Mouse (Mus musculus) liver, postnatal 0 days (tissue): ENCODE results near the gene Disp1. TPM values are rescaled to one million over a fixed set of nuclear protein-coding genes. Genes with fewer than 3 reads are reported as not detected.

Source experiments
- ATAC-seq: fragments of 200-750 bp; cut with Nextera tagmentation; 2 replicates; pipeline ENCODE4 v1.8.0; 2017; ENCODE audit warnings: mild to moderate bottlenecking, moderate library complexity
- DNase-seq: peaks from one replicate; pipeline ENCODE4 v3.0.0-alpha.2; 2016
- H3K27ac ChIP-seq: fragments of 300-500 bp; sonication (generic); 2 replicates; pipeline ENCODE4 v1.5.1; 2014; ENCODE audit warnings: antibody characterized with exemption, moderate library complexity, mild to moderate bottlenecking, low read depth
- H3K27me3 ChIP-seq: fragments of 300-500 bp; sonication (generic); 2 replicates; pipeline ENCODE4 v1.6.1; 2014; ENCODE audit warnings: low read length, control low read depth, mixed read lengths; ENCODE audit not compliant: insufficient read depth
- H3K36me3 ChIP-seq: fragments of 300-500 bp; sonication (generic); replicated peaks from 2 replicates; pipeline ENCODE4 v1.6.1; 2014; ENCODE audit warnings: mild to moderate bottlenecking, control low read depth, low read length, moderate library complexity, mixed read lengths; ENCODE audit not compliant: insufficient read depth
- H3K4me1 ChIP-seq: fragments of 300-500 bp; sonication (generic); 2 replicates; pipeline ENCODE4 v1.6.1; 2014; ENCODE audit warnings: antibody characterized with exemption, mild to moderate bottlenecking, control low read depth; ENCODE audit not compliant: insufficient read depth
- H3K4me2 ChIP-seq: fragments of 300-500 bp; sonication (generic); 2 replicates; pipeline ENCODE4 v1.6.1; 2014; ENCODE audit warnings: low read depth, mild to moderate bottlenecking, low read length, moderate library complexity, mixed read lengths
- H3K4me3 ChIP-seq: fragments of 300-500 bp; sonication (generic); 2 replicates; pipeline ENCODE4 v1.5.1; 2014; ENCODE audit warnings: low read depth, low read length
- H3K9ac ChIP-seq: fragments of 300-500 bp; sonication (generic); replicated peaks from 2 replicates; pipeline ENCODE4 v1.6.1; 2014; ENCODE audit warnings: mild to moderate bottlenecking, moderate library complexity
- H3K9me3 ChIP-seq: fragments of 300-500 bp; sonication (generic); 2 replicates; pipeline ENCODE4 v1.6.1; 2016; ENCODE audit warnings: mild to moderate bottlenecking, control low read depth, low read length, mixed read lengths
- CTCF ChIP-seq: sonication (generic); IDR thresholded peaks from 2 replicates; pipeline ENCODE4 v1.5.1; 2016; ENCODE audit warnings: antibody characterized with exemption, low read depth
- EP300 ChIP-seq: IDR thresholded peaks from 2 replicates; pipeline ENCODE4 v1.6.1; 2016; ENCODE audit warnings: antibody characterized with exemption, low read depth, mild to moderate bottlenecking
- WGBS: fragments of 180-500 bp; shearing (Covaris S2); extraction: QIAGEN DNeasy Blood & Tissue Kit; methylation state at CpG from one replicate; pipeline ENCODE4 v1.1.7; 2014; ENCODE audit not compliant: insufficient replicate concordance; 5-methylcytosine and 5-hydroxymethylcytosine counted together
- polyA plus RNA-seq: library from polyadenylated mRNA; unstranded; fragments of >200 nt; fragmentation: Nextera tagmentation; extraction: Ambion mirVana; gene quantifications from 2 replicates; pipeline ENCODE4 v1.2.1, GENCODE M21; 2015

The Disp1 gene
- polyA plus RNA-seq, 1 experiment from 2014 or later = 1.9 TPM

GRCm38 (mm10) chr1:183191398-183191797, 29.9 kb downstream of the Disp1 start:
- TF ChIP-seq EP300 (no peak), CTCF (no peak)
- WGBS = 76% methylated on average over 10 of the region's 10 CpGs
- no peak for DNase-seq

DNA sequence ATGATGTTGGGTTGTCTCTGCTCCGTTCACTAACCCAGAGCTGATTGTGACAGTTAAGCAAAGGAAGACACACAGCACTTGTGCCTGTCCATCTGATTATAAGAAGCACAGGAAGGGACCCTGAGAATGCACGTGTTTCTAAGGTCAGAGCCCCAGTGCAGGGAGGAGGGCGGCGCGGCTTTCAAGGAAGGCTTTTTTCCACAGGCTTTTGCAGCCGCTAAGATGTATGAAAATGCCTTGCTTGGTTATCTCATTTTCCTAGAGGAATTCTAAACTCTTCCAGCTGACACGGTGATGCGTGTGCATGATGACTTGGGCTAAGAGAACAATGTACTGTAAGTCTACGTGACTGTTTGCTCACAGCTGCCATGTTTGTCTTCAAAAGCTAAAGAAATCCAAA, 30.9 kb downstream of the Disp1 start:
- ATAC-seq (no peak), DNase-seq (no peak)
- Histone ChIP-seq H3K36me3 (no peaks in the 10 kb centered on the region), H3K4me2 (no peak overlapping the region), H3K9me3 (no peaks in the 10 kb centered on the region), H3K27ac (no peak overlapping the region), H3K9ac (no peak overlapping the region), H3K4me1 (no peaks in the 10 kb centered on the region), H3K27me3 (no peaks in the 10 kb centered on the region), H3K4me3 (no peak overlapping the region)
- 69% methylated on average over 9 of the region's 9 CpGs for WGBS
- TF ChIP-seq CTCF (no peak), EP300 (no peak)

More at GRCm38 (mm10) chr1:183191398-183191797, 29.9 kb downstream of the Disp1 start:
- Histone ChIP-seq H3K27ac (no peak overlapping the region), H3K27me3 (no peaks in the 10 kb centered on the region), H3K36me3 (no peaks in the 10 kb centered on the region), H3K9ac (no peak overlapping the region), H3K4me2 (no peak overlapping the region), H3K4me3 (no peak overlapping the region), H3K4me1 (no peaks in the 10 kb centered on the region), H3K9me3 (no peaks in the 10 kb centered on the region)
- ATAC-seq = no peak

GRCm38 (mm10) chr1:183189014-183189662, 32.2 kb downstream of the Disp1 start:
- Histone ChIP-seq H3K36me3 (no peaks in the 10 kb centered on the region), H3K9ac (no peak overlapping the region), H3K4me3 (no peak overlapping the region), H3K27ac (no peak overlapping the region), H3K9me3 (no peaks in the 10 kb centered on the region), H3K4me1 (peaks cover 7% of the 10 kb centered on the region), H3K27me3 (no peaks in the 10 kb centered on the region), H3K4me2 (no peak overlapping the region)
- DNase-seq = no peak
- WGBS = 76% methylated on average over 10 of the region's 10 CpGs
- TF ChIP-seq EP300 (no peak), CTCF (no peak)
- ATAC-seq = no peak

DNA sequence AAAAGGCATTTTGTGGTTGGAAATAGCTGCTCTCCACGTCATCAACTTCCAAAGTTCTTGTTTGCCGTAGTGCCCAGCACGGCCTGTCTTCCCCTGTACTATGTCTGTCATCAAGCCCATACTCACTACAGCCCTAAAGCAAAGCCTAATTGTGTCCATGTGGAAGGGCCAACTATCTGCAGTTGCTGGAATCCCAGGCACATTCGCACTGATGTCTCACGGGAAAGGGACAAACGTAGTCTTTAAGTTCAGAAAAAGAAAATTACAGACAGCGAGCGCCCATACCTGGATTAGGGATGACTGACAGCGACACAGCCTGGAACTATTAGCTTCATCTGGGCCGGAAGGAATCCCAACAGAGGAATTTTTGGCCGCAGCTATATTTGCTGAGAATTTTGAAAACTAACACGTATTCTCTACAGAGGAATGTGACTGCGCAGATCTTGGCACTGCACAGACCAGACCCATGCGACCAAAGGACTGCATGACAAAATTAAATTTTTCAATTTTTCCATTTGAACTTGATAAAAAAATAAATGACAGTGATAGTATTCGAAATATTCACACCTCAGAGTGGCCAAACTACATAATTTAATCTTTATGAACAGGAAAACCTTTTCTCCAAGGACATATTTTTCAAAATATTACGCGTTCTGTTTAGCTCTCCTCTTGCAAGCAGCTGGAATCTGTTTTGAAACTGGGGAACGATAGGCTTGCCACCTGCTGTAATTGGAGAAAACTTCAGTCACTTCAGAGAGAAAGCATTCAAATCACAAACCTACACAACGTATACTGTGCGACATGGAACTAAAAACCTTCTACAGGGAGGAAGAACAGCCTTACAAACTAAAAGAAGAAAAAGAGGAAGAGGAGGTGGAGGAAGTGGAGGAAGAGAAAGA, 33.0 kb downstream of the Disp1 start:
- 84% methylated on average over 20 of the region's 20 CpGs for WGBS
- Histone ChIP-seq H3K36me3 (no peaks in the 10 kb centered on the region), H3K9me3 (no peaks in the 10 kb centered on the region), H3K4me1 (peaks cover 7% of the 10 kb centered on the region), H3K9ac (no peak overlapping the region), H3K27ac (no peak overlapping the region), H3K4me2 (no peak overlapping the region), H3K27me3 (no peaks in the 10 kb centered on the region), H3K4me3 (no peak overlapping the region)
- TF ChIP-seq EP300 (no peak), CTCF (no peak)
- no peak for ATAC-seq
- no peak for DNase-seq

GRCm38 (mm10) chr1:183185560-183185959, 35.8 kb downstream of the Disp1 start:
- ATAC-seq = peak; percentile 65
- DNase-seq = no peak
- no peak for TF ChIP-seq EP300
- TF ChIP-seq CTCF = no peak
- no peak overlapping the region for H3K4me2 ChIP-seq
- no peak overlapping the region for H3K4me3 ChIP-seq
- H3K27ac ChIP-seq = no peak overlapping the region
- H3K9ac ChIP-seq = no peak overlapping the region
- H3K27me3 ChIP-seq = no peaks in the 10 kb centered on the region
- H3K9me3 ChIP-seq = no peaks in the 10 kb centered on the region
- H3K4me1 ChIP-seq = peaks cover 10% of the 10 kb centered on the region
- H3K36me3 ChIP-seq = no peaks in the 10 kb centered on the region
- 63% methylated on average over 6 of the region's 6 CpGs for WGBS

DNA sequence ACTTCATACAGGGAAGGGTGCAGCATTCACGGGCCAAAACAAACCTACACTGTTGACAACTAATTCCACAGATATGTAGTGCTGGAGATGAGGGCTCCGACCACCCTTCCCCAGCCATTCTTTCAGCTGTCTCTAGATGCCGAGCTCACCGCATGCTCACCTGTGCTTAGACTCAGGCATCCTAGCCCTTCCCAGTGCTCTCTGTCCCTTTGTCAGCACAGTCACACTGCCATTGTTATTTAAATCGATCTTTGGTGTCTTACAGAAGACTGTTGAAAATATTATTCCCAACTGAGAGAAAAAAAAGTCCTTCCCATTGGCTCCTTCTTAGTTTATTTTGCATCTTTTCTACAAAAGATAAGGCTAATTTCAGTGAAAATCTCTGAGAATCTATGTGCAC, 36.6 kb downstream of the Disp1 start:
- Histone ChIP-seq H3K27ac (no peak overlapping the region), H3K27me3 (no peaks in the 10 kb centered on the region), H3K4me2 (no peak overlapping the region), H3K4me3 (no peak overlapping the region), H3K36me3 (no peaks in the 10 kb centered on the region), H3K9ac (no peak overlapping the region), H3K9me3 (no peaks in the 10 kb centered on the region), H3K4me1 (peaks cover 10% of the 10 kb centered on the region)
- DNase-seq (no peak), ATAC-seq (no peak)
- TF ChIP-seq CTCF (no peak), EP300 (no peak)
- 71% methylated on average over 5 of the region's 5 CpGs for WGBS
